Mouse (Mus musculus) layer of hippocampus, adult 8-10 months (tissue): ENCODE data around the gene Plekhb1. TPM values are rescaled to one million over a fixed set of nuclear protein-coding genes. Genes with fewer than 3 reads are reported as not detected.
A peak's percentile ranks its signal among the peaks of the same experiment; 100 is the strongest.

Source experiments
- DNase-seq, 2 experiments: peaks; one replicate each; pipeline ENCODE4 v3.0.0; 2022; ENCODE audit warnings: low spot score in 2 of 2
- total RNA-seq, 4 experiments: library from RNA; stranded (reverse); gene quantifications; 2 replicates each; pipeline ENCODE4 v1.2.4; 2022

The Plekhb1 gene
- total RNA-seq, 4 experiments from 2014 or later: 257 to 305 (median 270) TPM

GRCm38 (mm10) chr7:100658093-100658578 is 4.1 kb downstream of the Plekhb1 start:
- DNase-seq: peak in 1 of 2 experiments; percentile 34

GRCm38 (mm10) chr7:100656739-100657138 is 5.5 kb downstream of the Plekhb1 start:
- peak; percentile 58 to 67 for DNase-seq

- DNase-seq: no peak
Observed at GRCm38 (mm10) chr7:100654441-100654840, 7.8 kb downstream of the Plekhb1 start.

GRCm38 (mm10) chr7:100653480-100654266 is 8.5 kb downstream of the Plekhb1 start:
- peak; percentile 66 to 82 for DNase-seq

GRCm38 (mm10) chr7:100651011-100651410 is 11.2 kb downstream of the Plekhb1 start:
- DNase-seq: peak in 1 of 2 experiments; percentile 23

- peak in 1 of 2 experiments; percentile 2 for DNase-seq
Observed at GRCm38 (mm10) chr7:100650421-100650820, 11.8 kb downstream of the Plekhb1 start.

- no peak for DNase-seq
Observed at GRCm38 (mm10) chr7:100649826-100650225, 12.4 kb downstream of the Plekhb1 start.

GRCm38 (mm10) chr7:100649095-100649494 is 13.1 kb downstream of the Plekhb1 start:
- DNase-seq: no peak

- DNase-seq: peak; percentile 60 to 82
Observed at GRCm38 (mm10) chr7:100645147-100645546, 17.1 kb downstream of the Plekhb1 start.

GRCm38 (mm10) chr7:100642413-100642812 is 19.8 kb downstream of the Plekhb1 start:
- no peak for DNase-seq

- DNase-seq: no peak
Observed at GRCm38 (mm10) chr7:100637657-100638056, 24.6 kb downstream of the Plekhb1 start.

- DNase-seq: no peak
Observed at GRCm38 (mm10) chr7:100624538-100624937, 37.7 kb downstream of the Plekhb1 start.

- DNase-seq: no peak
Observed at GRCm38 (mm10) chr7:100622277-100622676, 39.9 kb downstream of the Plekhb1 start.

GRCm38 (mm10) chr7:100616121-100616857 is 45.9 kb downstream of the Plekhb1 start:
- DNase-seq: no peak

- no peak for DNase-seq
Observed at GRCm38 (mm10) chr7:100608910-100609309, 53.3 kb downstream of the Plekhb1 start.

GRCm38 (mm10) chr7:100608130-100608741 is 54.0 kb downstream of the Plekhb1 start, which contains the start of gene Mrpl48:
Gene Mrpl48 (minus strand): TSS chr7:100608301.
- DNase-seq: peak; percentile 45 to 53

GRCm38 (mm10) chr7:100607214-100608129 is 54.7 kb downstream of the Plekhb1 start, which contains the start of gene Rab6a:
Gene Rab6a (plus strand): TSS chr7:100607410.
- DNase-seq: peak; percentile 97

GRCm38 (mm10) chr7:100600211-100600610 is 62.0 kb downstream of the Plekhb1 start:
- DNase-seq: peak in 1 of 2 experiments; percentile 37

GRCm38 (mm10) chr7:100593349-100593748 is 68.9 kb downstream of the Plekhb1 start:
- no peak for DNase-seq
